ENCODE assay signal across 9 mouse cellular contexts in the genomic region with DNA sequence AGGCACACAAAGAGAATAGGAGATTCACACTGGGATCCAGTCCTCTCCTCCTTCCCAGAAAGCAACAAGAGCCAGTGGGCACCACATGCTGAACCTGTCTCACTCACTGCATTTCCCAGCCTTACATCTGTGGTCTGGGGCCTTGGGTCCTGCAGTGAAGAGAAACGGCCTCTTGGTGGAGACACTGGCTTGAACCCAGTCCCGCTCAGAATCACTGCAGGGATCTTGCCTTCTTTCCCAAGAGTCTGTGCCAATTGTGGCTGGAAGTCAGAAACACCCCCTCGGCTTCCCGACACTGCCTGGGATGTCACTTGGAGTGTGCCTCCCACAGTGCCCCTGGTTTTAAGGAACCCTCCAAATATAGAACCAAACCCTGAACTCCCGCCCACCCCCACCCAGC. TPM values are rescaled to one million over a fixed set of nuclear protein-coding genes. Genes with fewer than 3 reads are reported as not detected.
DNase-seq lines count a peak whose midpoint lies in the region; ATAC-seq and TF ChIP-seq lines count a peak whose summit lies in the region.
"Had no signal": no experiment of that assay in that cellular context is flagged by ENCODE, and none has a peak within 500 bp of the region (broad histone marks: within the 10 kb centered on the region; RNA-seq: fewer than 3 reads in every experiment).

No protein-coding gene starts in this region.

- peak; percentile 35; the same call in 1 of the 2 replicates for TF ChIP-seq CTCF in kidney, adult 2 months (conservative IDR thresholded peaks at IDR 0.05; ENCODE audit: insufficient read depth, insufficient read length, low read depth, low read length)
- TF ChIP-seq CTCF in ES-Bruce4 (IDR thresholded peaks at IDR 0.05; ENCODE audit: low read depth, low read length), result peak; percentile 83
- TF ChIP-seq CTCF in intestine, postnatal 0 days (IDR thresholded peaks at IDR 0.05; ENCODE audit: low read depth), result peak; percentile 75

- WGBS in kidney, adult 2 months, result 36% methylated on average over 5 of the region's 5 CpGs
- 39% methylated on average over 5 of the region's 5 CpGs for WGBS in intestine, postnatal 0 days
- WGBS in forebrain, embryonic 11.5 days, result 23% methylated on average over 5 of the region's 5 CpGs

- H3K4me3 ChIP-seq in kidney, adult 2 months (ENCODE audit: insufficient read depth, low read depth, low read length), result no peak overlapping the region
- no peak overlapping the region for H3K4me3 ChIP-seq in ES-Bruce4 (ENCODE audit: low read depth, low read length)
- no peak overlapping the region for H3K4me3 ChIP-seq in intestine, postnatal 0 days (ENCODE audit: low read depth, low read length)
- no peak overlapping the region for H3K4me3 ChIP-seq in forebrain, embryonic 11.5 days (ENCODE audit: low read depth, low read length)

- no peaks in the 10 kb centered on the region for H3K36me3 ChIP-seq in kidney, adult 2 months (ENCODE audit: control insufficient read depth, insufficient read depth, low read length)
- H3K36me3 ChIP-seq in ES-Bruce4 (ENCODE audit: control insufficient read depth, insufficient read depth, low read length, poor library complexity, severe bottlenecking), result no peaks in the 10 kb centered on the region
- H3K36me3 ChIP-seq in intestine, postnatal 0 days (ENCODE audit: control insufficient read depth, insufficient read depth), result no peaks in the 10 kb centered on the region
- no peaks in the 10 kb centered on the region for H3K36me3 ChIP-seq in forebrain, embryonic 11.5 days (ENCODE audit: control insufficient read depth, insufficient read depth, low read length)

- H3K4me2 ChIP-seq in intestine, postnatal 0 days (replicated peaks; ENCODE audit: low read depth), result no peak overlapping the region
- H3K4me2 ChIP-seq in forebrain, embryonic 11.5 days (ENCODE audit: low read depth, low read length, severe bottlenecking), result no peak overlapping the region

- no peak overlapping the region for H3K9ac ChIP-seq in ES-Bruce4 (ENCODE audit: low read depth, poor library complexity, severe bottlenecking)
- no peak overlapping the region for H3K9ac ChIP-seq in intestine, postnatal 0 days (ENCODE audit: low read depth, low read length)
- H3K9ac ChIP-seq in forebrain, embryonic 11.5 days (ENCODE audit: low read length), result no peak overlapping the region

- no peaks in the 10 kb centered on the region for H3K27me3 ChIP-seq in kidney, adult 2 months (replicated peaks; ENCODE audit: control insufficient read depth, insufficient read depth, low read length)
- no peaks in the 10 kb centered on the region for H3K27me3 ChIP-seq in ES-Bruce4 (ENCODE audit: control insufficient read depth, insufficient read depth, low read length, poor library complexity, severe bottlenecking)
- no peaks in the 10 kb centered on the region for H3K27me3 ChIP-seq in intestine, postnatal 0 days (replicated peaks; ENCODE audit: control insufficient read depth, insufficient read depth, low read length)
- no peaks in the 10 kb centered on the region for H3K27me3 ChIP-seq in forebrain, embryonic 11.5 days (ENCODE audit: control insufficient read depth, insufficient read depth, low read length)

- no peak for TF ChIP-seq POLR2A in kidney, adult 2 months (IDR thresholded peaks at IDR 0.05; ENCODE audit: low read depth, low read length)
- TF ChIP-seq POLR2A in ES-Bruce4 (IDR thresholded peaks at IDR 0.05; ENCODE audit: insufficient read depth, low read length), result no peak

- no peaks in the 10 kb centered on the region for H3K4me1 ChIP-seq in kidney, adult 2 months (ENCODE audit: control insufficient read depth, insufficient read depth, low read length)
- H3K4me1 ChIP-seq in ES-Bruce4 (ENCODE audit: control insufficient read depth, insufficient read depth, low read length), result peaks cover 3% of the 10 kb centered on the region
- H3K4me1 ChIP-seq in intestine, postnatal 0 days (replicated peaks; ENCODE audit: control insufficient read depth, insufficient read depth, low read length), result no peaks in the 10 kb centered on the region
- H3K4me1 ChIP-seq in forebrain, embryonic 11.5 days (replicated peaks; ENCODE audit: control insufficient read depth, insufficient read depth, low read length), result no peaks in the 10 kb centered on the region

- H3K27ac ChIP-seq in kidney, adult 2 months (ENCODE audit: insufficient read depth, low read depth, low read length), result no peak overlapping the region
- H3K27ac ChIP-seq in ES-Bruce4 (ENCODE audit: insufficient read depth, low read length), result no peak overlapping the region
- H3K27ac ChIP-seq in intestine, postnatal 0 days (ENCODE audit: low read depth, low read length), result no peak overlapping the region
- H3K27ac ChIP-seq in forebrain, embryonic 11.5 days (ENCODE audit: low read depth, low read length), result no peak overlapping the region

- TF ChIP-seq EP300 in ES-Bruce4 (IDR thresholded peaks at IDR 0.05; ENCODE audit: insufficient read depth, low read depth, low read length), result no peak

- DNase-seq in kidney, adult 2 months, result no peak
- DNase-seq in kidney, adult 9 months, result no peak
- peak; percentile 71 to 72 for DNase-seq in cerebellum, adult 18-20 months
- no peak for DNase-seq in spleen, postnatal 4 days (ENCODE audit: low spot score in 2 of 2)
- DNase-seq in forebrain, embryonic 11.5 days (ENCODE audit: low spot score), result no peak

- no peaks in the 10 kb centered on the region for H3K9me3 ChIP-seq in ES-Bruce4 (replicated peaks; ENCODE audit: control insufficient read depth, insufficient read depth, low read length, poor library complexity, severe bottlenecking)
- no peaks in the 10 kb centered on the region for H3K9me3 ChIP-seq in intestine, postnatal 0 days (ENCODE audit: control insufficient read depth)
- H3K9me3 ChIP-seq in forebrain, embryonic 11.5 days (ENCODE audit: control insufficient read depth, low read length), result no peaks in the 10 kb centered on the region

- ATAC-seq in intestine, postnatal 0 days, result no peak
- no peak for ATAC-seq in megakaryocyte-erythroid progenitor cell, adult 5-6 weeks (replicated peaks; ENCODE audit: low FRiP score, low TSS enrichment, poor library complexity, severe bottlenecking)
- ATAC-seq in forebrain, embryonic 11.5 days (replicated peaks; ENCODE audit: low FRiP score), result no peak

RNA-seq across cellular contexts. Expression of gene Tpcn2, which starts 5.5 kb away (rescaled TPM):
- polyA plus RNA-seq in kidney, adult 2 months (2012; rRNA removed), result 9.5 and 11.7 TPM in 2 replicates
- polyA plus RNA-seq in ES-Bruce4 (2011; ENCODE audit: insufficient read depth, insufficient read length, low read depth, missing spikeins), result 11.0 and 11.9 TPM in 2 replicates
- polyA plus RNA-seq in intestine, postnatal 0 days (2015; fragmentation: Nextera tagmentation; extraction: Ambion mirVana), result 7.6 and 8.0 TPM in 2 replicates
- total RNA-seq in megakaryocyte-erythroid progenitor cell, adult 5-6 weeks (2014; fragmentation: Nextera tagmentation), result 17.2 and 19.8 TPM in 2 replicates
- 2.8 and 3.6 TPM in 2 replicates for total RNA-seq in megakaryocyte-erythroid progenitor cell, adult 5-6 weeks (2017)
- polyA plus RNA-seq in forebrain, embryonic 11.5 days (2014; fragmentation: Nextera tagmentation; extraction: Ambion mirVana), result 2.4 and 2.8 TPM in 2 replicates

RNA-seq across cellular contexts. Expression of gene Mrgprf, which starts 11.3 kb away (rescaled TPM):
- 6.5 and 8.9 TPM in 2 replicates for polyA plus RNA-seq in kidney, adult 2 months (2012; rRNA removed)
- polyA plus RNA-seq in ES-Bruce4 (2011; ENCODE audit: insufficient read depth, insufficient read length, low read depth, missing spikeins), result not detected in 2 replicates
- 3.5 and 4.3 TPM in 2 replicates for polyA plus RNA-seq in intestine, postnatal 0 days (2015; fragmentation: Nextera tagmentation; extraction: Ambion mirVana)
- total RNA-seq in megakaryocyte-erythroid progenitor cell, adult 5-6 weeks (2014; fragmentation: Nextera tagmentation), result not detected in 2 replicates
- not detected in 2 replicates for total RNA-seq in megakaryocyte-erythroid progenitor cell, adult 5-6 weeks (2017)
- 0.20 and 0.25 TPM in 2 replicates for polyA plus RNA-seq in forebrain, embryonic 11.5 days (2014; fragmentation: Nextera tagmentation; extraction: Ambion mirVana)

RNA-seq across cellular contexts. Expression of gene Mrgprd, which starts 25.3 kb away (rescaled TPM):
- not detected in 2 replicates for polyA plus RNA-seq in kidney, adult 2 months (2012; rRNA removed)
- not detected in 2 replicates for polyA plus RNA-seq in ES-Bruce4 (2011; ENCODE audit: insufficient read depth, insufficient read length, low read depth, missing spikeins)
- polyA plus RNA-seq in intestine, postnatal 0 days (2015; fragmentation: Nextera tagmentation; extraction: Ambion mirVana), result not detected in 2 replicates
- not detected in 2 replicates for total RNA-seq in megakaryocyte-erythroid progenitor cell, adult 5-6 weeks (2014; fragmentation: Nextera tagmentation)
- not detected in 2 replicates for total RNA-seq in megakaryocyte-erythroid progenitor cell, adult 5-6 weeks (2017)
- not detected in 2 replicates for polyA plus RNA-seq in forebrain, embryonic 11.5 days (2014; fragmentation: Nextera tagmentation; extraction: Ambion mirVana)
- total RNA-seq: left cerebral cortex, postnatal 36 days had no signal

Comparison
In these comparisons a context has a peak if more than half of its experiments do, and no peak if none do; other contexts are left out.
1. DNase-seq: peak in cerebellum, adult 18-20 months (2 of 2); none in kidney, adult 2 months (single experiment), kidney, adult 9 months (single experiment), spleen, postnatal 4 days (0 of 2) and forebrain, embryonic 11.5 days (single experiment).
2. Peak in every context shown above with its lines, with median percentiles within 50 percentile points of each other: CTCF ChIP-seq.